Mouse (Mus musculus) left cerebral cortex, adult 9 months (tissue): ENCODE measurements around the gene Gapt.
A peak's percentile ranks its signal among the peaks of the same experiment; 100 is the strongest.
"Not testable (repeated sequence)": the region's sequence is repeated elsewhere in the genome, so short reads cannot be mapped to it uniquely, and the experiment has no call there.

ENCODE experiments used
- DNase-seq, 2 experiments: peaks; one replicate each; pipeline ENCODE4 v3.0.0; 2022; ENCODE audit warnings: low spot score in 2 of 2

Gapt gene

DNA sequence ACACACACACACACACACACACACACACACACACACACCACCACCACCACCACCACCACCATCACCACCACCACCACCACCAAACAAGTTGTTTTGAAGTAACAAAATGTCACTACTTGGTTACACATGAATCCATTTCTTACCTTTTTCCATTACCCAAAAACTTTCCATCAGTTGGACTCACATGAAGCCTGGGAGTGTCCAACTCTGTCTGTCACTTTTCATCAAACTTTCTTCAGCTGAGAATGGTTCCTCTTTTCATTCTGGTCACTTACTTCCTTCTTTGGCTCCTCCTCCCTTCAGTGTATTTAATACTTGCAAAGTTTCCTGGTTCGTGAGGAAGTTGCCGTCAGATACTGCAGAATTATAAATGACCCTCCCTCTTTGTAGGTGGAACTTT lies at the start of gene Gapt:
TSS of gene Gapt (minus strand) at position 259 of the 400 bp plus-strand sequence.
- DNase-seq, result no peak

DNA sequence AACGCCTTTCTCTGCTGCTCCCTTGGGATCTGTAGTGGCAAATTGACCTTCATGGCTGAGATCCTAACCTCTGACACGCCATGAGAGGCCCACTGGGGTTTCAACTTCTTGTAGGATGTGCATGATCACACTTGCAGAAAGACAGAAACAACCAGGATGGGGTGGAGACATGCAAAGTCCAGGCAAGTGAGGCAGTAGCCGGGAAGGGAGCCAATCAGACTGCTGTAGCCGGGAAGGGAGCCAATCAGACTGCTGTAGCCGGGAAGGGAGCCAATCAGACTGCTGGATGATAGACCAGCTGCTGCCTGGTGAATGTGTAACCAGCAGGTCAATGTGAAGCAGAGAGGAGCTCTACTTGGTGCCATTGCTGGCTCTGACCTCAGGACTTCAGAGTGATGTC lies 49.2 kb upstream of the Gapt start:
- DNase-seq, result no peak

DNA sequence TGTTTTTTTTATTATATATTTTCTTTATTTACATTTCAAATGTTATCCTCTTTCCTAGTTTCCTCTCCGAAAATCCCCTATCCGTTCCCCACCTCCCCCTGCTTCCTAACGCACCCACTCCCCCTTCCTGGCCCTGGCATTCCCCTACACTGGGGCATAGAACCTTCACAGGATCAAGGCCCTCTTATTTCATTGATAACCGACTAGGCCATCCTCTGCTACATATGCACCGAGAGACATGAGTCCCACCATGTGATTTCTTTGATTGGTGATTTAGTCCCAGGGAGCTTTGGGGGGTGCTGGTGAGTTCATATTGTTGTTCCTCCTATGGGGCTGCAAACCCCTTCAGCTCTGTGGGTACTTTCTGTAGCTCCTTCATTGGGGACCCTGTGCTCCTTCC lies 47.7 kb upstream of the Gapt start:
- DNase-seq, result not testable (repeated sequence)

DNA sequence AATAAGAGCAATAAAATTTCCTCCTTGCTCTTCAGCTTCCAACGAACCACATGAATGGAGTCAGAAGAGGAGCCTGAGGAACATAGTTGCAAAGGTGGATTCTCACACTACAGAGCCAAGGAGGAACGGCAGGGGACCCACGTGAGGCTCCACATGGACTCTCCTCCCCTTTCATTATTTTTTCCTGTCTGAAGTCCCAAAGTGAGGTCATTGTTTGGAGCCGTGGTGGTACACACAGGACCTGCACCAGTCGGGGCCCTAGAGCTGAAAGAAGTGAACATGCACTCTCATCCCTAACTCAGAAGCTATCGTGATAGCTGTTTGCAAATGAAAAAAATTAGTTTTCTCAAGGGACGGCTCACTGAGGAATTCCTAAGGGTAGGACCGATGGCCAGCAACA lies 47.1 kb upstream of the Gapt start:
- DNase-seq, result no peak

DNA sequence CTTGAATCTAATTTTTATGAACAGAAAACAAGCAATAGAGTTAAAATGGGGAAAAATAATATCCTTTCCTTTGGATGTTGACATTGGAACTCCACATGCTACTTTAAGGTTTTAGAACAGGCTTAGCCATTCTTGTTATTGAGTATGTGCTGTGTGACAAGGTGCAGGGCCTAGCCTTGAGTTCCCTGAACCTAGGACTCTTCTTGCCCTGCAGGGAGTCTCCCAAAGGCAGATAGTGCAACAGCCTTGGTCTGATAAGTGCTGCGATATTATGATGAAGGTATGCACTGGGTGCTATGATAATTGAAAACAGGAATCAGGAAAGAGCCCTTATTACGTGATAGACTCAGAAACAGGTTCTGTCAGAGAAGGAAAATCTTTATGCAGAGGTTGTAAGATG lies 44.9 kb upstream of the Gapt start:
- no peak for DNase-seq

DNA sequence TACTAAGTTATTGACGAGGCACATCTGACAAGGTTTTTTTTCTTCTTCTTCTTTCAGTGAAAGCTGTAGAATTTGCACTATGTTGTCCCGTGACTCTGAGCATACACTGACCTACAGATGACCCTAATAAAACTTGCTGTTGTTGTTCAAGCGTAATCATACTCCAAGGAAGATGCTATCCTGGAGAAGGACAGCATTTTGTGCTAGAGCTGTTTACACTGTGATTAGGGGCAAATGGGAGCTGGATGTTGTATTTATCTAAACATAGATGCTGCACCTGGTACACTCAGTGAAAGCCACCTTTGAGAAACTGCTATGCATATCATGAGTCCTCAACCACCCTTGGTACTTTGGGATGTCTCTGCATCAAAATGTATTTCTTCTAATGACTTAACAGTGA lies 44.4 kb upstream of the Gapt start:
- no peak for DNase-seq

DNA sequence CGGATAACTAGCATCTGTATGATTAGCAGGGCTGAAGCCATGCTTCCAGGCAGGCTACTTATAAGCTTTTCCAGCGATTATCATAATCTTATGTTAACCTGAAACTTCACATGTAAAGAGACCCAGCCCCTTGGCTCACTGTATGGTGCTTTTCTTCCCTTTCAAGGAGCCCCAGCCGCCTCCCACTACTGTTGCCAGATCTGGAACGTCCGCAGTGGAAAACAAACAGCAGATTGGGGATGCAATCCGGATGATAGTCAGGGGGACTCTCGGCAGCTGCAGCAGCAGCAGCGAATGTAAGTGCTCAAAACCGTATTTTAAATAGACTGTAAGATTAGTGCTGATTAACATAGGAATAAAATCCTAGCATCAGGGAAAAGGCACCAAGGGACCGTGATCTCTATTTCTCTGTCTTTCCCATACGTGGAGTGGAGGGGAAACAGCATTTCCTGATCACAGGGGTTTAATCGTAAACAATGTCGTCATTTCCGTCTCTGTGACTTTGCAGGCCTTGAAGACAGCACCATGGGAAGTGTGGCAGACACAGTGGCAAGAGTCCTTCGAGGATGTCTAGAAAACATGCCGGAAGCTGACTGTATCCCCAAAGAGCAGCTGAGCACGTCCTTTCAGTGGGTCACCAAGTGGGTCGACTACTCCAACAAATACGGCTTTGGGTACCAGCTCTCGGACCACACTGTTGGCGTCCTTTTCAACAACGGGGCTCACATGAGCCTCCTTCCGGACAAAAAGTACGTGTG lies 41.7 kb upstream of the Gapt start:
- peak in 1 of 2 experiments; percentile 21 for DNase-seq

DNA sequence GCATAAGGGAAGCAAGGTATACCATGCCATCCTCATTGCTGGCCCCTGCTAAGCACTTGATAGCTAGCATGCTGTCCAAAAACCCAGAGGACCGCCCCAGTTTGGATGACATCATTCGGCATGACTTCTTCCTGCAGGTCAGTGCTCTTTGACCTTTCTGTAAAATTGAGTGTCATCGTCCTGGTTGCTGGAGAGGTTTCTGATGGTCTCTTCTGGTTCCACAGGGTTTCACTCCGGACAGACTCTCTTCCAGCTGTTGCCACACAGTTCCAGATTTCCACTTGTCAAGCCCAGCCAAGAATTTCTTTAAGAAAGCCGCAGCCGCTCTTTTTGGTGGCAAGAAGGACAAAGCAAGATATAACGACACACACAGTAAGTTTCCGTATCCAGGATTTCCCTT lies 40.8 kb upstream of the Gapt start:
- no peak for DNase-seq

DNA sequence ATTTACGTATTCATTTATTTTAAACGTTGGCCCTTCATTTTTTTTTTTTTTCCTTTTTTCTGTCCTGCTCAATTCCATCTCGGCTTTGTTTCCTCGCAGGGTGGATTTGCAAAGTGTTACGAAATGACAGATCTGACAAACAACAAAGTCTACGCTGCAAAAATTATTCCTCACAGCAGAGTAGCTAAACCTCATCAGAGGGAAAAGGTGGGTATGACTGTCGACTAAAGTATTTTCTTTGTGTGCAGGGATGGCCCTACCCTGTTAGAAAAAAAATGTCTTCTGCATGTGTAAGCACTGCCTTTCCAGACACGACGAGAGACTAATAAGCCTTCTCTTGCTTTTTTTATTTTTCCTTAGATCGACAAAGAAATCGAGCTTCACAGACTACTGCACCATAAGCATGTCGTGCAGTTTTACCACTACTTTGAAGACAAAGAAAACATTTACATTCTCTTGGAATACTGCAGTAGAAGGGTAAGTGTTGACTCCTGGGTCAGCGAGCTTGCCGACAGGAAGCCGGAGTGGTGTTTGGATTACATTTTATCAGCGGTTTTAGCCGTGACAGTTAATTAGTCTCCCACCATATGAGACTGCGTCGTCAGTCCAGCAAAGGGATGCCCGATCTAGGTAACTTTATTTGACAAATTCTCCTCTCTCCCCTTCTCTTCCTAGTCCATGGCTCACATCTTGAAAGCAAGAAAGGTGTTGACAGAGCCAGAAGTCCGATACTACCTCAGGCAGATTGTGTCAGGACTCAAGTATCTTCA lies 39.1 kb upstream of the Gapt start:
- DNase-seq, result peak in 1 of 2 experiments; percentile 21

DNA sequence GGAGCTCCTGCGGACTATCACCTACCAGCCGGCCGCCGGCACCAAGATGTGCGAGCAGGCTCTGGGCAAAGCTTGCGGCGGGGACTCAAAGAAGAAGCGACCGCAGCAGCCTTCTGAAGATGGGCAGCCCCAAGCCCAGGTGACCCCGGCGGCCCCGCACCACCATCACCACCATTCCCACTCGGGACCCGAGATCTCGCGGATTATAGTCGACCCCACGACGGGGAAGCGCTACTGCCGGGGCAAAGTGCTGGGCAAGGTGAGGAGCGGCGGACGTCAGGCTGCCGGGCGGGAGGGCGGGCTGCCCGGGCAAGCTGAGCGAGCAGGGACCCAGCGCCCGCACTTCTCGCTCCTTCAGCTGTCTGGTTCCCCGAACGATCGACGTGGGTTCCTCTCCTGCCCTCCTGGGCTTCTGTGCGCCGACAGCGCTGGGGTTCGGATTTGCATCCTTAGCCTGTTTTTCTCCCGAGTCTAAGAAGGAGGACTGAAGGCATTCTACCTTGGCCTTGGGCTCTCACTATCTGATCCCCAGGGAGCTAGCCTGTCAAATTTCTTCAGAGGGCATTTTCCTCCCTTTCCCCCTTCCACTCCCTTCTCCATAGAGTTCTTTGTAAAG lies 38.3 kb upstream of the Gapt start:
- DNase-seq, result peak in 1 of 2 experiments; percentile 14

DNA sequence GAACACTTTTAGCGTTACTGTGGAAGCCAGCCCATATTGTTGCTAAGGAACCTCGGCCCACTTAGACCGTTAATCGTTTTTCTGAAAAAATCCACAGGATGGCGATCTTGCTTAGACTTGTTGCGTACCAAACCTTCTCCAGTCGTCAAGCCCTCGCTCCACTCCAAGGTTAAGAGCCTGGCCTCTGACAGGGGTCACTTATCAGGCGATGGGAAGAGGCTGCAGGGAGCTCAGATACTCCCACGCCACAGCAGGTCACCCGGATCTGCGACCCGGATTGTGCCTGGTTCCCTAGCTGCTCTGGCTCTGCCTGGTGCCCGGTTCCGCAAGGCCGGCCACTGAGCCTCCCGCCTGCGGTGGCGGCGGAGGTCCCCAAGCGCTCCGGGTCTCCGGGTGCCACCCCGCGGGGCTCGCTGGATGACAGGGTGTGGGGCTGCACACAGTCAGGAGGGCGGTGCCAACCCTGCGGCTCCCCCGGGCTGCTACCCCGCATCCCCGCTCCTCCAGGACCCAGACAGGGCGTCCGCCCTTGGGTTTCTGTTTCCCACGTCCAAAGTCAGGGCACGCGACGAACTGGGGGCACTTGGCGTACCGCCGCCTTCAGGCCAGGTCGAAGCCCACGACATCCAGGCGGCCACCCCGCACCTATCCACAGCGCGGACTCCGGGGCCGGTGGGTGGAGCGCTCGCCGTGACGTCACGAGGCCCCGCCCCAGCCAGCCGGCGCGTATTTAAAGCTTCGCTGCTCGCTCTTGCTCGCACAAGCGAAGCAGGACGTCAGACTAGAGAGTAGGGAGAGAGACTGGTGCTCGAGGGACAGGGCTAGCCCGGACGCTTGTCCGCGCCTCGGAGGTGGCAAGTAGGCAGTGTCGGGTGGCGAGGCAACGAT lies 37.5 kb upstream of the Gapt start, which contains the start of gene Plk2:
TSS of gene Plk2 (plus strand) at position 756 of the 888 bp plus-strand sequence.
- peak; percentile 75 to 94 for DNase-seq

DNA sequence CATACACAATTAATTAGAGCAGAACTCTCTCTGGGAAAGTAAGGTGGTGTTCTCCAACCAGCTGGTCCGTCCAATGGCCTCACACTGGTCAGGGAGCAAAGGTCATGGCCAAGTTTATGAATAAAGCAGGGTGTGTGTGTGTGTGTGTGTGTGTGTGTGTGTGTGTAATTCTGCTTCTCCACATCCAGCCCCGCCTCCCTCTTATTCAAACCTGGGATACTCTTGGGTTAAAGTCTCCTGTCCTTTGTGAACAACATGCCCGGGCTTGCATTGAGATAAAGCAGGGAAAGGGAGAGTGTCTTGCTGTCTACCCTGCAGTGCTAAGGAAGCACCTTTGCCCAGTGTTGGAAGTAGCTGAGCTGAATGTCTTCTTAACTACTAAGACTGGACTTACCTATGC lies 35.6 kb upstream of the Gapt start:
- no peak for DNase-seq

DNA sequence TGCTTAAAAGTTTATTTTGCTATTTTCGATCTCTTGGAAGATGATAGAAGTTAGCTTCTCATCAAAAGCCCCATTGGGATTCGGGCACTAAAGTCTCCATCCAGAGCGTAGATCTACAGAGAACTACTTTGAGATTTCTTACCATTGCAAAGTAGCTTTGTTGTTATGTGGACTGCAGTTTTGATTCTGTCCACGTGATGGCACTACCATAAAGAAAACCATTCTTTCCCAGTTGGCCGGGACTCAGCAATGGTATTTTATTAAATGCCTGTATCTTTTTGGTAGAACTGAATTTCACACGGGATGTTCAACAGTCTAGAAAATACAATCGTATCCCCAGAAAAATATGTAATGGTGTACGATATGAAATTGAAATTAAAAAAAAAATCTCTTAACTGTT lies 35.2 kb upstream of the Gapt start:
- peak in 1 of 2 experiments; percentile 89 for DNase-seq

DNA sequence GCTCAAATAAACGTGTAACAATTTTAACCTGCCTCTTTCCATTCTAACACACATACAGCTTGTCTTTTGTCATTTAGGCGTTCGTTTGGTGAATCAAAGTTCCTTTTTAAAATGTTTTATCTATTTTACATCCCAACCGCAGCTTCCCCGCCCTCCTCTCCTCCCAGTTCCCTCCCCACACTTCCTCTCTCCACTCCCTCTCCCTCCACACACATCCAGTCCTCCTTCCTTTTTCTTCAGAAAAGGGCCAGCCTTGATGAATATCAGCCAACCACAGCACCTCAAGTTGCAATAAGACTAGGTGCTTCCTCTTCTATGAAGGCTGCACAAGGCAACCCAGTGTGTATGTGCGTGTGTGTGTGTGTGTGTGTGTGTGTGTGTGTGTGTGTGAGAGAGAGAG lies 27.5 kb upstream of the Gapt start:
- DNase-seq, result no peak

DNA sequence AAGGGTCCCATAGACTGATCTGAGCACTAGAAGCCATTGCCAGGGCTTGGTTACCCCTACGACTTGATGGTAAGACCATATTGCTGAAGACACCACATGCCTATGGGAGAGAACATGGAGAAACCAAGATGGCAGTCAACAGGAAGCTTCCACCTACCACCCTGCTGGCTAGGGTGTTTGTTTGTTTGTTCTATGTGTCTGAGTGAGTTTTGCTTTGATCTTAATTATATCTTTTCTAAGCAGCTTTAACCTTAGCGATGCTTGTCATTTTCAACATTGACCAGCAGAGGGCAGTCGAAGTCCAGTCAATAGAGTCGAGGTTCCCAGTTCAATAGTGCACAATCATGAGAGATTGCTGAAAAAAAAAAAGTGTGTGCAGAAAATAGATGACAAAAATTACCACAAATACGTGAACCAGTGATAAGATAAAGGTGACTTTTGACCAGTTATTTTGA lies 25.5 kb upstream of the Gapt start:
- no peak for DNase-seq

DNA sequence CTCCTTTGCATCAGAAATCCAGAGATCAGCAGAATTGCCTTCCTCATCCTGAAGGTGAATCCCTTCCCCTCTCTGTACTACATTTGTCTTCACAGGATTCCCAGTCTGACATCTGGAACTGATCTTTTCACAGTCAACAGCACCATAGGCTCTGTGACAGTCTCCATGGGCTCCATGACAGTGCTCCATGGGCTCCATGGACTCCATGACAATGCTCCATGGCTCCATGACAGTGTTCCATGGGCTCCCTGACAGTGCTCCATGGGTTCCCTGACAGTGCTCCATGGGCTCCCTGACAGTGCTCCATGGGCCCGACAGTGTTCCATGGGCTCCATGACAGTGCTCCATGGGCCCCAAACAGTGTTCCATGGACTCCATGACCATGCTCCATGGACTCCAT lies 12.7 kb upstream of the Gapt start:
- no peak for DNase-seq

DNA sequence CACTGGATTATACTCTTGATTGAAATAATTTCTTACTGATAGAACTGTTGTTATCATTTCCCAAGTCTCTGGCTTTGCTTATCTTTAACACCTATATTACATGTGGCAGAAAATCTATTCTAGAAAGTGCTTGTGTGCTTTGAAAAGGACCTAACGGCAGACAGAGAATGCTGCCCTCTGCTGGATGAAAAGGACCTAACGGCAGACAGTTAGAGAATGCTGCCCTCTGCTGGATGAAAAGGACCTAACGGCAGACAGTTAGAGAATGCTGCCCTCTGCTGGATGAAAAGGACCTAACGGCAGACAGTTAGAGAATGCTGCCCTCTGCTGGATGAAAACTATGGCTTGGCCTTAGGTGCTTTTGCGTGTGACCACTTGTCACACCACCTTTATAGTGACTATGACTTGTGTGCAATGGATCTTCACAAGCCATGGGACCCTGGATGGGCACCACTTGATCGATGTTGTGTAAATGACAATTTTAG lies 11.6 kb upstream of the Gapt start:
- DNase-seq, result peak; percentile 36 to 84

DNA sequence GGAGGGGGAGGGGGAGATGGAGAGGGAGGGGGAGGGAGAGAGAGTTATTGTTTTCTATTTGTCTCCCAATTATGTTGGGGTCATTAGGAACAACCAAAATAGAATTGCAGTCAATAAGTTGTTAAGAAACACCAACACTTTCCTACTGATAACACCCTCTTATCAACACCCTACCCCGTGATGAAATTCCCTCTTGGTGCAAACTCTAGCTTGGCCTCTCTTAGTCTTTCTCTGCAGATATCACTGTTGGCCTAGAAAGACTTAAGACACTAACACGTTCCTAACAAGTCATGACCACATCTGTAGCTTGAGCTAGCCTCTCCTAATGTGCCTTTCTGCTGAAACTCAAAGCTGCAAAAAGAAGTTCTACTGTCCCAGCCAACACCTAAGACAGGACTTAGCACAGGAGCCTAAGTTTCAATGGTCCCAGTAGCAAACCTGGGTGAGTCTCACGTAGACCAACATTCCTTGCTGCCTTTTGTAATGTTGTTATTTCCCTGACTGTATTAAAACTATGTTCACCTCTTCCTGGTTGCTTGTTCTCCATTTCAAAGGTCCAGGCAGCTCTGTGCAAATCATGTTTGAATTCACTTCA lies 11.1 kb upstream of the Gapt start:
- no peak for DNase-seq

DNA sequence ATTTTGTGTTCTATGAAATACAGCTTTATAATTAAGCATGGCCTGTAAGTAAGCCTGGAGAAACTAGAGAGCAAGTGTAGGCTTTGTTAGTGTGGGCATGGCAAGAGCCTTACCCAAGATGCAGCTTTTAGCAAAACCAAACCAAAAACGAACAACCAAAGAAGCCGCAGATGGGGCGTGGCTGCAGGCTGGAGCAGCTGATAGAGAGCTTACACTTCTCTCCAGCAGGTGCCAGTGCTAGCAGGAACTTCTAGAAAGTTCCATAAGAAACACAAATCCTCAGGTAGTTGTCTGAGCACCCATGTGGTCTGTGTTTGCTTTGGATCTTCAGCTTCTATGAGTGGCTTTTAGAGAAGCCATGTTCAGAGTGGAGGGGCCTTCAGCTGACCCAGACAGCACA lies 9.5 kb upstream of the Gapt start:
- no peak for DNase-seq

DNA sequence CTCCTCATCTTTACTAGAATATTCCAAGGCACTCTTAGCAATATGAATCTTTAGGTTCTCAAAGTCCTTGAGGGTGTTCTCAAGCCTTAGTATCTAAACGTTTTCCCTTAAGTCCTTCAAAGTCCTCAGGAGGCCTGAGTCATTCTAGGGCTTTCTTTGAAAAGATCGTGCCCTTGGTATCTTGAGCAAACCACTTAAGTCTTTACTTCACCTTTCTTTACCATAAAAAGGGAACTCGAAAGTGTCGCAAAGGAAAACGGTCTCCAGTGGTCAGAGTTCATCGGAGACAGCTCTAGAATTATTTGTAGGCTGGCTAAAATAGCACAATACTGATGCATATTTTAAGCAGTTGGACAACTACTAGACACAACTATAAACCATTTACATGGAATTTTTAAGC lies 6.7 kb upstream of the Gapt start:
- DNase-seq, result no peak

DNA sequence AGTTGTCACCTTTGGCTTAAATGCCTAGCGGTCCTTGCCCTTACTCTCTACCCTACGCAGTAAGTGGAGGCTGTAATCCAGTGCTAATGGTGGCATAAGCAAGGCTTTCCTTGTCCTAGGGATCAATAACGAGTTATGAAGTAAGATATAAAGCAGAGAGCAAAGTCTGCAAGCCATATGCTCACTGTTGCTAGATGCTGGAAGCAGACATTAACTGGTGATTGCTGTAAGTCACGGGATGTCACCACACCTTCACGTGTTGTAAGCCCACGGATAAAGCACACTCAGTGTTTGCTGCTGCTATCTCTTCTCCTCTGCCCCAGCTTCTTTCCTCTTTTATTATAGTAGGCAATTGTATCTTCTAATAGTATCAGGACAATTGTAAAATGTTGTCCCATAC lies 5.9 kb downstream of the Gapt start:
- DNase-seq, result no peak
